Mouse (Mus musculus) E14TG2a.4 (cell line): Measurements from ENCODE around the gene St8sia1.
"Not testable (repeated sequence)": the region's sequence is repeated elsewhere in the genome, so short reads cannot be mapped to it uniquely, and the experiment has no call there.

ENCODE experiments used
- H3K27me3 ChIP-seq: 2 replicates; pipeline ENCODE4 v1.6.1; 2014; ENCODE audit warnings: low read length, control low read depth; ENCODE audit not compliant: insufficient read depth
- H3K36me3 ChIP-seq: 2 replicates; pipeline ENCODE4 v1.6.1; 2014; ENCODE audit warnings: low read length, control low read depth; ENCODE audit not compliant: insufficient read depth
- H3K4me1 ChIP-seq: replicated peaks from 2 replicates; pipeline ENCODE4 v1.6.1; 2014; ENCODE audit warnings: low read depth, low read length, control low read depth
- H3K4me3 ChIP-seq: replicated peaks from 2 replicates; pipeline ENCODE4 v1.5.1; 2014; ENCODE audit warnings: mild to moderate bottlenecking, low read length
- H3K9me3 ChIP-seq: 2 replicates; pipeline ENCODE4 v1.6.1; 2014; ENCODE audit warnings: low read length, control low read depth
- CTCF ChIP-seq: conservative IDR thresholded peaks from 2 replicates; pipeline ENCODE4 v1.5.1; 2014; ENCODE audit warnings: low read length
- NANOG ChIP-seq: IDR thresholded peaks from 2 replicates; pipeline ENCODE4 v1.6.1; 2014; ENCODE audit warnings: borderline replicate concordance, low read length, mixed read lengths
- POU5F1 ChIP-seq: IDR thresholded peaks from 2 replicates; pipeline ENCODE4 v1.6.1; 2014; ENCODE audit warnings: low read length, borderline replicate concordance

Gene St8sia1

GRCm38 (mm10) chr6:142964076-142964530 lies at the start of gene St8sia1:
St8sia1 (minus strand) TSS chr6:142964452.
- TF ChIP-seq POU5F1 (no peak), NANOG (no peak), CTCF (no peak)
- Histone ChIP-seq H3K27me3 (peaks cover 19% of the 10 kb centered on the region), H3K9me3 (peaks cover under 1% of the 10 kb centered on the region), H3K36me3 (peaks cover 15% of the 10 kb centered on the region), H3K4me3 (peak within 1 kb of the TSS; percentile 88), H3K4me1 (peaks cover 60% of the 10 kb centered on the region)

DNA sequence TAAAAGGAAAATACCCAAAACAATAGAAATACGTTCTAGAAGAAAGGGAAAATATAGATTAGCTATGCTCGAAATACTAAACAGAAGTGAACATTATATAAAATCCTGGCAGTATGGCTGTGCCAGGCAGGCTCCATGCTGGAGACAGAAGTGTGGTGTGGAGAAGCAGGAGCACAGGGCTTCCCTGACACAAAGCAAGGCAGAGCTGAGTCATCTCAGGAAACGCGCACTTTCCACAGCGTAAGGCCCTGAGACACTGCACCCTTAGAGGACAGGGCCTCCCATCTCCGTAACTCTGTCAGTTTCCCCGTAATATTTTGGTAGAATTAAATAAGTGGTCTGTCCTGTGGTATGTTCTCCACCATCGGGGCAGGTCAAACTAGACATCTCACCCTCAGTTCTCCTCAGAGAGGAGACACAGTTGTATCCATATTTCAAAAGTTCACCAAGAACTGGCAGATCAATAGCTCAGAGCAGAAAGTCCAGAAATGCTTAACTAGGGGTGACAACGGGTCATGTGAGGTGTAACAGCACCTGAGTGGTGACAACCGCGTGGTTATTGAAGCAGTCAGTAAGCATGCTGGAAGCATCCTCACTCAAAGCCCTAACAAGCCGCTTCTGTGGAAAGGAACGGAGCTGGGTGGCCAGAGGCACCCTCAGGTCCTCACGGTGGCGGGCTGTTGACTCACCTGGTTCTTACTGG lies 48.4 kb upstream of the St8sia1 start:
- H3K27me3 ChIP-seq = no peaks in the 10 kb centered on the region
- H3K4me3 ChIP-seq = no peak overlapping the region
- H3K9me3 ChIP-seq = peaks cover 9% of the 10 kb centered on the region
- peaks cover 47% of the 10 kb centered on the region for H3K36me3 ChIP-seq
- TF ChIP-seq POU5F1 (no peak), NANOG (no peak), CTCF (no peak)
- H3K4me1 ChIP-seq = peaks cover 62% of the 10 kb centered on the region

- no peak for TF ChIP-seq CTCF
- H3K9me3 ChIP-seq = peaks cover 25% of the 10 kb centered on the region
- no peak overlapping the region for H3K4me3 ChIP-seq
- peaks cover 37% of the 10 kb centered on the region for H3K36me3 ChIP-seq
- peaks cover 62% of the 10 kb centered on the region for H3K4me1 ChIP-seq
- no peaks in the 10 kb centered on the region for H3K27me3 ChIP-seq
Observed at GRCm38 (mm10) chr6:143008865-143009264, 44.6 kb upstream of the St8sia1 start.

DNA sequence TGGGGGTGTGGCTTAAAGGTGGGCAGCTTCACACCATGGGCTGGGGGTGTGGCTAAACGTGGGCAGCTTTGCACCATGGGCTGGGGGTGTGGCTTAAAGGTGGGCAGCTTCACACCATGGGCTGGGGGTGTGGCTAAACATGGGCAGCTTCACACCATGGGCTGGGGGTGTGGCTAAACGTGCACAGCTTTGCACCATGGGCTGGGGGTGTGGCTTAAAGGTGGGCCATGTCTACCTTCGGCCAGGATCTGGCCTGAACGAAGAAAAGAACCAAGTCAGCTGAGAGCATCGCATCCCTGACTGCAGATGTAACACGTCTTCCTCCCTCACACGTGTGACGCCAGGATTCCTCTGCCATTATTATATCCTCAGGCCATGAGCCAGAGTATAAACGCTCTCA lies 41.0 kb upstream of the St8sia1 start:
- H3K9me3 ChIP-seq = peaks cover 32% of the 10 kb centered on the region
- H3K4me1 ChIP-seq = peaks cover 44% of the 10 kb centered on the region
- not testable (repeated sequence) for H3K27me3 ChIP-seq, H3K36me3 ChIP-seq, H3K4me3 ChIP-seq

GRCm38 (mm10) chr6:143004801-143005200 lies 40.5 kb upstream of the St8sia1 start:
- peaks cover 40% of the 10 kb centered on the region for H3K4me1 ChIP-seq
- peaks cover 32% of the 10 kb centered on the region for H3K9me3 ChIP-seq
- peak overlapping the region; percentile 49 for H3K4me3 ChIP-seq
- H3K27me3 ChIP-seq = no peaks in the 10 kb centered on the region
- H3K36me3 ChIP-seq = 0 out of 2 replicates have a peak, but pooled peaks cover 2% of the 10 kb centered on the region
- TF ChIP-seq POU5F1 (no peak), CTCF (no peak)

DNA sequence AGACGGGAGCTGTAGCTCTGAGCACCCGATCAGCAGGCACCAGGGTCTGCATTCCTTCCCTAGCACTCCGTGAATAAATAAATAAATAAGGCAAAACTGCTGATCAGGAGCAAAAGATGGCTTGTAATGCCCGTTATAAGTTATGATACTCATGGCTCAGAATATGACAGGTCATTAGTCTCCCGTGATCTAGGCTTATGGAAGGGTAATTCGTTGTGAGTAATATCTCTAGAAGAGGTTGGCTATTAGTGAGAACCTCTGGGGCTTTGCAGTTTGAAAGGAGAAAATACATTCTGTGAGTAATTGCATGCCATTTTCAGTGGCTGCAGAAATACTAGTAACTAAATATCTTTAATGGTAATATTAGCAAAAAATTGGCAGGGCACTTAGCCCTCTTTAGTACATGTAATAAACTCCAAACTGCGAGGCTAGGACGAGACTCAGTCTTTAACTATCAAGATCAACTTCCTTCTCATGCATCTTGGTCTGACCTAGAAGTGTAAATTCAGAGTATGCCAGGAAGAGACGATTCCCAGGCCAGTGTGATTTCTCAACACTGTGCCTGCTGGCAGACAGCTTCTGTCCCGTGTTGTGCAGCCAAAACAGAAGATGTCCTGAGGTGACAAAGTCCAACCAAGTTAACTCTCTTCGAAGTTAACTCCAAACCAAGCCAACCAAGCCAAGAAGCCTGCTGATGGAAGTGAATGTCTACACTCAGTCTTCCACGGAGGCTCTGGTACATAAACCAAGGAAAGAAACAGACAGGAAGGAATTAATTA lies 34.2 kb upstream of the St8sia1 start:
- Histone ChIP-seq H3K27me3 (no peaks in the 10 kb centered on the region), H3K9me3 (peaks cover 7% of the 10 kb centered on the region), H3K4me3 (no peak overlapping the region), H3K4me1 (peaks cover 61% of the 10 kb centered on the region), H3K36me3 (0 out of 2 replicates have a peak, but pooled peaks cover 3% of the 10 kb centered on the region)
- no peak for TF ChIP-seq CTCF
- no peak for TF ChIP-seq NANOG
- no peak for TF ChIP-seq POU5F1

DNA sequence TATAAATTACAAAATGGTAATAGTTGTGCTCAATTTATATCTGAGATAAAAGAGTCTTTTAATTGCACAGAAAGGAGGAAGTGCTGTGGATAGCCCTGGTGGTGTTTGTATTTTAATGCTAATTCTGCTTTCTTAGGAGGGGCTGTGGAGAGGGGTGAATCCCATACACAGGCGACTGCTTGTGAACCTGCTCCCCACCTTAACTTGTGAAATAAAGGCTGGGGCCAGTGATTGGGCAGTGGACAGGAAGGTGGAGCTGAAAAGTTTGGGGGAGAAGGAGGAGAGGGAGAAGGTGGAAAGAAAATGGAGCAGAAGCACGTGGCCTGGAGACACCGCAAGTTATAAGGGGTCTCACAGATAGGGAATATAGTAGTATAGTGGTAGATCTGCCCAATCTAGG lies 32.6 kb upstream of the St8sia1 start:
- Histone ChIP-seq H3K27me3 (0 out of 2 replicates have a peak, but pooled peaks cover 3% of the 10 kb centered on the region), H3K36me3 (0 out of 2 replicates have a peak, but pooled peaks cover 3% of the 10 kb centered on the region), H3K9me3 (peaks cover 7% of the 10 kb centered on the region), H3K4me1 (peaks cover 68% of the 10 kb centered on the region), H3K4me3 (0 out of 2 replicates have a peak overlapping the region, but pooled peaks have one; percentile 11)
- TF ChIP-seq NANOG = peak; percentile 50; the same call in 1 of the 2 replicates
- no peak for TF ChIP-seq CTCF
- TF ChIP-seq POU5F1 = no peak

DNA sequence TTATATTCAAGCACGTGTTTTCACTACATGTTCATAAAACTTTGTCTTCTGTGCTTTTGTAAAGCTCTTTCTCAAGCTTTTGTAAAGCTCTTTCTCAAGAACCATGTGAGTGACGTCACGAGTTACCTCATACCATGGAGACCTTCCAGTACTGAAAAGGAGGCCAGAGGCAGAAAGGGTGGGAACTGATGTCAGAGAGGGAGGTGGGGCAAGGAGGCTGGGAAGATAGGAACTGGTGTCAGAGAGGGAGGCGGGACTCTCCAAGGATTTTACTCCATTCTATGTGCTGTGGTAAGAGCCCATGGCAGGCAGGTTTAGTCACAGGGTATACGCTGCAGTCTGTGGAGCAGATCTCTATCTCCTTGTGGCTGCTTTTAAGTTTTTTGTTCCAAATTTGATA lies 31.3 kb upstream of the St8sia1 start:
- Histone ChIP-seq H3K9me3 (no peaks in the 10 kb centered on the region), H3K4me3 (no peak overlapping the region), H3K27me3 (0 out of 2 replicates have a peak, but pooled peaks cover 3% of the 10 kb centered on the region), H3K4me1 (peaks cover 73% of the 10 kb centered on the region), H3K36me3 (0 out of 2 replicates have a peak, but pooled peaks cover 3% of the 10 kb centered on the region)
- no peak for TF ChIP-seq POU5F1
- no peak for TF ChIP-seq NANOG

DNA sequence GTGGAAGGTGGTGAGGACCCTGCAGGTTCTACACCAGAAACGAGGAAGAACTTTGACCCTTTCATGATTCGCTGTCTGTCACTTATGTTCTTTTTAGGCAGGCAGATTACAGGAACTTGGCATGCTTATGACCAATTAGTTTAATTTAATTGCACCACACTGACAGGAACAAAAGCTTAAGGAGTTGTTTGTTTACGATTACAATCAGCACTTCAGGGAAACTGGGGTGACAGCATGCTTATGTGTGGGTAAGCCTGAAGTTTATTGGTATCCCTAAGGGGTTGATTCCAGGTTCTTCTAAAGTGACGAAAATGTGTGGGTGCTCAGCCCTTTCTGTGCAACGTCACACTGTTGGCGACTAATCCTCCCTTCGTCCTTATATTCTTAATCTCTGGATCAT lies 30.6 kb upstream of the St8sia1 start:
- 0 out of 2 replicates have a peak, but pooled peaks cover 3% of the 10 kb centered on the region for H3K36me3 ChIP-seq
- TF ChIP-seq POU5F1 = no peak
- no peak for TF ChIP-seq CTCF
- no peak for TF ChIP-seq NANOG
- H3K27me3 ChIP-seq = 0 out of 2 replicates have a peak, but pooled peaks cover 3% of the 10 kb centered on the region
- no peak overlapping the region for H3K4me3 ChIP-seq
- H3K9me3 ChIP-seq = no peaks in the 10 kb centered on the region
- H3K4me1 ChIP-seq = peaks cover 80% of the 10 kb centered on the region
